In genomic region chr5:100847143-100847542, GRCm38 (mm10) we compare ENCODE assay signal across 9 mouse cellular contexts. TPM values are rescaled to one million over a fixed set of nuclear protein-coding genes. Genes with fewer than 3 reads are reported as not detected.
DNase-seq lines count a peak whose midpoint lies in the region; ATAC-seq and TF ChIP-seq lines count a peak whose summit lies in the region.
"Had no signal": no experiment of that assay in that cellular context is flagged by ENCODE, and none has a peak within 500 bp of the region (broad histone marks: within the 10 kb centered on the region; RNA-seq: fewer than 3 reads in every experiment).

No protein-coding gene starts in this region.

- no peak for TF ChIP-seq EP300 in stomach, postnatal 0 days (optimal IDR thresholded peaks at IDR 0.05)

- no peak for DNase-seq in forebrain, embryonic 10.5 days (ENCODE audit: extremely low spot score, low spot score)
- DNase-seq in forebrain, embryonic 11.5 days (ENCODE audit: low spot score), result no peak
- no peak for DNase-seq in neural tube, embryonic 11.5 days (ENCODE audit: low spot score)
- no peak for DNase-seq in neural tube, embryonic 10.5 days (ENCODE audit: extremely low spot score, low spot score)
- no peak for DNase-seq in stomach, postnatal 0 days (ENCODE audit: low spot score)
- no peak for DNase-seq in cerebellum, postnatal 10 days
- DNase-seq in layer of hippocampus, postnatal 10 days (ENCODE audit: low spot score in 2 of 2), result no peak
- DNase-seq: kidney, postnatal 10 days had no signal

- no peak for ATAC-seq in forebrain, embryonic 11.5 days (replicated peaks; ENCODE audit: low FRiP score)
- no peak for ATAC-seq in neural tube, embryonic 11.5 days (ENCODE audit: insufficient read depth, low FRiP score, low TSS enrichment)
- no peak for ATAC-seq in liver, embryonic 12.5 days
- no peak for ATAC-seq in stomach, postnatal 0 days (ENCODE audit: low FRiP score, low TSS enrichment)

- H3K4me3 ChIP-seq in forebrain, embryonic 10.5 days, result peak overlapping the region; percentile 69; the same call in 1 of the 2 replicates
- H3K4me3 ChIP-seq in forebrain, embryonic 11.5 days (ENCODE audit: low read depth, low read length), result no peak overlapping the region
- H3K4me3 ChIP-seq in neural tube, embryonic 11.5 days (ENCODE audit: low read depth, low read length), result peak overlapping the region; percentile 59; the same call in 1 of the 2 replicates
- no peak overlapping the region for H3K4me3 ChIP-seq in liver, embryonic 12.5 days
- peak overlapping the region; percentile 63 for H3K4me3 ChIP-seq in stomach, postnatal 0 days (ENCODE audit: low read depth, low read length)

- no peaks in the 10 kb centered on the region; the same call in 1 of the 2 replicates for H3K9me3 ChIP-seq in forebrain, embryonic 10.5 days
- no peaks in the 10 kb centered on the region for H3K9me3 ChIP-seq in forebrain, embryonic 11.5 days (ENCODE audit: control insufficient read depth, low read length)
- no peaks in the 10 kb centered on the region for H3K9me3 ChIP-seq in neural tube, embryonic 11.5 days (ENCODE audit: control insufficient read depth, low read length)
- H3K9me3 ChIP-seq in liver, embryonic 12.5 days (replicated peaks), result 0 out of 2 replicates have a peak, but pooled peaks cover 4% of the 10 kb centered on the region
- no peaks in the 10 kb centered on the region for H3K9me3 ChIP-seq in stomach, postnatal 0 days (ENCODE audit: control insufficient read depth, low read length)

- no peak for TF ChIP-seq CTCF in stomach, postnatal 0 days (IDR thresholded peaks at IDR 0.05; ENCODE audit: low read depth)

- H3K9ac ChIP-seq in forebrain, embryonic 11.5 days (ENCODE audit: low read length), result no peak overlapping the region
- H3K9ac ChIP-seq in neural tube, embryonic 11.5 days (ENCODE audit: low read length), result no peak overlapping the region
- H3K9ac ChIP-seq in liver, embryonic 12.5 days, result no peak overlapping the region
- no peak overlapping the region for H3K9ac ChIP-seq in stomach, postnatal 0 days (ENCODE audit: low read length)

- no peak overlapping the region; the same call in 1 of the 2 replicates for H3K4me2 ChIP-seq in forebrain, embryonic 11.5 days (ENCODE audit: low read depth, low read length, severe bottlenecking)
- peak overlapping the region; percentile 99 for H3K4me2 ChIP-seq in neural tube, embryonic 11.5 days (ENCODE audit: low read depth)
- H3K4me2 ChIP-seq in liver, embryonic 12.5 days, result peak overlapping the region; percentile 77; the same call in 1 of the 2 replicates
- H3K4me2 ChIP-seq in stomach, postnatal 0 days (replicated peaks; ENCODE audit: low read depth), result peak overlapping the region; percentile 96

- no peaks in the 10 kb centered on the region for H3K36me3 ChIP-seq in forebrain, embryonic 10.5 days (replicated peaks)
- no peaks in the 10 kb centered on the region for H3K36me3 ChIP-seq in forebrain, embryonic 11.5 days (ENCODE audit: control insufficient read depth, insufficient read depth, low read length)
- H3K36me3 ChIP-seq in neural tube, embryonic 11.5 days (ENCODE audit: control insufficient read depth, insufficient read depth, low read length), result no peaks in the 10 kb centered on the region
- no peaks in the 10 kb centered on the region for H3K36me3 ChIP-seq in liver, embryonic 12.5 days
- H3K36me3 ChIP-seq in stomach, postnatal 0 days (ENCODE audit: control insufficient read depth, insufficient read depth, low read length), result no peaks in the 10 kb centered on the region

- WGBS in forebrain, embryonic 10.5 days, result 17% methylated on average over 2 of the region's 2 CpGs
- 7% methylated on average over 2 of the region's 2 CpGs for WGBS in forebrain, embryonic 11.5 days
- WGBS in neural tube, embryonic 11.5 days, result 0% methylated on average over 2 of the region's 2 CpGs
- 4% methylated on average over 2 of the region's 2 CpGs for WGBS in liver, embryonic 12.5 days (ENCODE audit: insufficient replicate concordance)
- WGBS in stomach, postnatal 0 days, result 31% methylated on average over 2 of the region's 2 CpGs

- H3K27me3 ChIP-seq in forebrain, embryonic 10.5 days (ENCODE audit: poor library complexity, severe bottlenecking), result peaks cover 62% of the 10 kb centered on the region
- peaks cover 25% of the 10 kb centered on the region for H3K27me3 ChIP-seq in forebrain, embryonic 11.5 days (ENCODE audit: control insufficient read depth, insufficient read depth, low read length)
- H3K27me3 ChIP-seq in neural tube, embryonic 11.5 days (ENCODE audit: control insufficient read depth, insufficient read depth, low read length), result peaks cover 37% of the 10 kb centered on the region
- peaks cover 62% of the 10 kb centered on the region for H3K27me3 ChIP-seq in liver, embryonic 12.5 days (replicated peaks)
- H3K27me3 ChIP-seq in stomach, postnatal 0 days (ENCODE audit: control insufficient read depth, insufficient read depth, low read length), result no peaks in the 10 kb centered on the region

- H3K4me1 ChIP-seq in forebrain, embryonic 10.5 days, result peaks cover 22% of the 10 kb centered on the region
- H3K4me1 ChIP-seq in forebrain, embryonic 11.5 days (replicated peaks; ENCODE audit: control insufficient read depth, insufficient read depth, low read length), result peaks cover 5% of the 10 kb centered on the region; the same call in 1 of the 2 replicates
- H3K4me1 ChIP-seq in neural tube, embryonic 11.5 days (ENCODE audit: control insufficient read depth, insufficient read depth, low read length), result peaks cover 6% of the 10 kb centered on the region; the same call in 1 of the 2 replicates
- 0 out of 2 replicates have a peak, but pooled peaks cover 13% of the 10 kb centered on the region for H3K4me1 ChIP-seq in liver, embryonic 12.5 days
- no peaks in the 10 kb centered on the region; the same call in 1 of the 2 replicates for H3K4me1 ChIP-seq in stomach, postnatal 0 days (replicated peaks; ENCODE audit: control insufficient read depth, insufficient read depth)

- H3K27ac ChIP-seq in forebrain, embryonic 10.5 days, result no peak overlapping the region
- no peak overlapping the region for H3K27ac ChIP-seq in forebrain, embryonic 11.5 days (ENCODE audit: low read depth, low read length)
- no peak overlapping the region for H3K27ac ChIP-seq in neural tube, embryonic 11.5 days (ENCODE audit: low read depth, low read length)
- H3K27ac ChIP-seq in liver, embryonic 12.5 days, result no peak overlapping the region
- H3K27ac ChIP-seq in stomach, postnatal 0 days (replicated peaks), result no peak overlapping the region

RNA-seq across cellular contexts. Expression of gene Gpat3, which starts 1.6 kb away (rescaled TPM):
- 0.23 and 0.41 TPM in 2 replicates for polyA plus RNA-seq in forebrain, embryonic 10.5 days (2016; fragmentation: Nextera tagmentation; extraction: Ambion mirVana)
- 0.17 and 0.65 TPM in 2 replicates for polyA plus RNA-seq in forebrain, embryonic 11.5 days (2014; fragmentation: Nextera tagmentation; extraction: Ambion mirVana)
- 1.2 and 1.9 TPM in 2 replicates for polyA plus RNA-seq in neural tube, embryonic 11.5 days (2014; fragmentation: Nextera tagmentation; extraction: Ambion mirVana)
- polyA plus RNA-seq in liver, embryonic 12.5 days (2016; fragmentation: Nextera tagmentation; extraction: Ambion mirVana), result 0.75 and 0.93 TPM in 2 replicates
- polyA plus RNA-seq in stomach, postnatal 0 days (2015; fragmentation: Nextera tagmentation; extraction: Ambion mirVana), result 6.4 and 6.7 TPM in 2 replicates
- total RNA-seq in layer of hippocampus, postnatal 10 days (2021), result 1 to 10 TPM; 2.4 to 2.7 TPM

RNA-seq across cellular contexts. Expression of gene Abraxas1, which starts 26.4 kb away (rescaled TPM):
- 32.8 and 36.0 TPM in 2 replicates for polyA plus RNA-seq in forebrain, embryonic 10.5 days (2016; fragmentation: Nextera tagmentation; extraction: Ambion mirVana)
- polyA plus RNA-seq in forebrain, embryonic 11.5 days (2014; fragmentation: Nextera tagmentation; extraction: Ambion mirVana), result 32.3 and 39.5 TPM in 2 replicates
- polyA plus RNA-seq in neural tube, embryonic 11.5 days (2014; fragmentation: Nextera tagmentation; extraction: Ambion mirVana), result 21.9 and 22.7 TPM in 2 replicates
- polyA plus RNA-seq in liver, embryonic 12.5 days (2016; fragmentation: Nextera tagmentation; extraction: Ambion mirVana), result 23.3 and 24.3 TPM in 2 replicates
- polyA plus RNA-seq in stomach, postnatal 0 days (2015; fragmentation: Nextera tagmentation; extraction: Ambion mirVana), result 13.0 and 13.6 TPM in 2 replicates
- total RNA-seq in layer of hippocampus, postnatal 10 days (2021), result 1 to 10 TPM; 5.9 to 6.1 TPM

RNA-seq across cellular contexts. Expression of gene Mrps18c, which starts 48.7 kb away (rescaled TPM):
- polyA plus RNA-seq in forebrain, embryonic 10.5 days (2016; fragmentation: Nextera tagmentation; extraction: Ambion mirVana), result 202 and 217 TPM in 2 replicates
- 164 and 175 TPM in 2 replicates for polyA plus RNA-seq in forebrain, embryonic 11.5 days (2014; fragmentation: Nextera tagmentation; extraction: Ambion mirVana)
- 168 and 172 TPM in 2 replicates for polyA plus RNA-seq in neural tube, embryonic 11.5 days (2014; fragmentation: Nextera tagmentation; extraction: Ambion mirVana)
- 165 and 176 TPM in 2 replicates for polyA plus RNA-seq in liver, embryonic 12.5 days (2016; fragmentation: Nextera tagmentation; extraction: Ambion mirVana)
- polyA plus RNA-seq in stomach, postnatal 0 days (2015; fragmentation: Nextera tagmentation; extraction: Ambion mirVana), result 185 and 186 TPM in 2 replicates
- total RNA-seq in layer of hippocampus, postnatal 10 days (2021), result 10 to 100 TPM; 55.4 to 63.7 TPM

RNA-seq across cellular contexts. Expression of gene Helq, which starts 48.7 kb away (rescaled TPM):
- 26.0 and 26.7 TPM in 2 replicates for polyA plus RNA-seq in forebrain, embryonic 10.5 days (2016; fragmentation: Nextera tagmentation; extraction: Ambion mirVana)
- 31.7 and 34.8 TPM in 2 replicates for polyA plus RNA-seq in forebrain, embryonic 11.5 days (2014; fragmentation: Nextera tagmentation; extraction: Ambion mirVana)
- 19.8 and 24.0 TPM in 2 replicates for polyA plus RNA-seq in neural tube, embryonic 11.5 days (2014; fragmentation: Nextera tagmentation; extraction: Ambion mirVana)
- polyA plus RNA-seq in liver, embryonic 12.5 days (2016; fragmentation: Nextera tagmentation; extraction: Ambion mirVana), result 22.2 and 23.4 TPM in 2 replicates
- 5.4 and 6.3 TPM in 2 replicates for polyA plus RNA-seq in stomach, postnatal 0 days (2015; fragmentation: Nextera tagmentation; extraction: Ambion mirVana)
- total RNA-seq in layer of hippocampus, postnatal 10 days (2021), result 10 to 100 TPM; 17.2 to 24.7 TPM

Comparison
In these comparisons a context has a peak if more than half of its experiments do, and no peak if none do; other contexts are left out.
1. H3K4me3 ChIP-seq: peak in forebrain, embryonic 10.5 days (single experiment), neural tube, embryonic 11.5 days (single experiment) and stomach, postnatal 0 days (single experiment); none in forebrain, embryonic 11.5 days (single experiment) and liver, embryonic 12.5 days (single experiment).